Mouse (Mus musculus): Measurements from ENCODE around the gene Tmem140. TPM values are rescaled to one million over a fixed set of nuclear protein-coding genes. Genes with fewer than 3 reads are reported as not detected.
A peak's percentile ranks its signal among the peaks of the same experiment; 100 is the strongest.

The Tmem140 gene
- total RNA-seq (2021) = 10 to 100 TPM; 23.8 to 39.5 TPM
- long read RNA-seq, experiment 1, transcript Tmem140-201 (2 exons, 2,614 nt) = major isoform, 15 of 19 reads
- long read RNA-seq, experiment 1, partial matches to known transcripts = 0 of 19 reads
- long read RNA-seq, experiment 1, other reads (novel, unspliced or antisense) = 3 of 19 reads
- long read RNA-seq, experiment 2, transcript Tmem140-201 (2 exons, 2,614 nt) = major isoform, 35 of 38 reads
- long read RNA-seq, experiment 2, partial matches to known transcripts = 0 of 38 reads
- long read RNA-seq, experiment 2, other reads (novel, unspliced or antisense) = 1 of 38 reads

GRCm38 (mm10) chr6:34862791-34863403, at the start of gene Tmem140:
Tmem140 (plus strand) TSS chr6:34863146.
- peak in 1 of 2 experiments; percentile 51 for DNase-seq (ENCODE audit: low spot score in 2 of 2)

GRCm38 (mm10) chr6:34824406-34824805, 38.5 kb upstream of the Tmem140 start:
- DNase-seq (ENCODE audit: low spot score in 2 of 2) = no peak

GRCm38 (mm10) chr6:34832352-34832751, 30.6 kb upstream of the Tmem140 start:
- no peak for DNase-seq (ENCODE audit: low spot score in 2 of 2)

GRCm38 (mm10) chr6:34861546-34862053, 1.3 kb upstream of the Tmem140 start:
- no peak for DNase-seq (ENCODE audit: low spot score in 2 of 2)

- DNase-seq (ENCODE audit: low spot score in 2 of 2) = no peak
Measured at GRCm38 (mm10) chr6:34862381-34862780, 565 bp upstream of the Tmem140 start.

GRCm38 (mm10) chr6:34863786-34864514, 1.0 kb downstream of the Tmem140 start:
- no peak for DNase-seq (ENCODE audit: low spot score in 2 of 2)

- DNase-seq (ENCODE audit: low spot score in 2 of 2) = no peak
Measured at GRCm38 (mm10) chr6:34865213-34865612, 2.3 kb downstream of the Tmem140 start.

GRCm38 (mm10) chr6:34865711-34866593, 3.0 kb downstream of the Tmem140 start:
- no peak for DNase-seq (ENCODE audit: low spot score in 2 of 2)

GRCm38 (mm10) chr6:34866786-34867185, 3.8 kb downstream of the Tmem140 start:
- no peak for DNase-seq (ENCODE audit: low spot score in 2 of 2)

GRCm38 (mm10) chr6:34867301-34867994, 4.5 kb downstream of the Tmem140 start:
- DNase-seq (ENCODE audit: low spot score in 2 of 2) = no peak

GRCm38 (mm10) chr6:34867995-34868350, 5.0 kb downstream of the Tmem140 start:
- no peak for DNase-seq (ENCODE audit: low spot score in 2 of 2)

GRCm38 (mm10) chr6:34868507-34869217, 5.7 kb downstream of the Tmem140 start:
- no peak for DNase-seq (ENCODE audit: low spot score in 2 of 2)

- no peak for DNase-seq (ENCODE audit: low spot score in 2 of 2)
Measured at GRCm38 (mm10) chr6:34869225-34869915, 6.4 kb downstream of the Tmem140 start.

- DNase-seq (ENCODE audit: low spot score in 2 of 2) = no peak
Measured at GRCm38 (mm10) chr6:34870136-34870535, 7.2 kb downstream of the Tmem140 start.

- no peak for DNase-seq (ENCODE audit: low spot score in 2 of 2)
Measured at GRCm38 (mm10) chr6:34870724-34871123, 7.8 kb downstream of the Tmem140 start.

- DNase-seq (ENCODE audit: low spot score in 2 of 2) = no peak
Measured at GRCm38 (mm10) chr6:34871929-34872328, 9.0 kb downstream of the Tmem140 start.

GRCm38 (mm10) chr6:34872871-34873270, 9.9 kb downstream of the Tmem140 start:
- no peak for DNase-seq (ENCODE audit: low spot score in 2 of 2)

- DNase-seq (ENCODE audit: low spot score in 2 of 2) = peak in 1 of 2 experiments; percentile 50
Measured at GRCm38 (mm10) chr6:34874101-34874921, 11.4 kb downstream of the Tmem140 start.
